Mouse (Mus musculus) hindbrain, embryonic 14.5 days (tissue): ENCODE measurements around the gene Gm36210. TPM values are rescaled to one million over a fixed set of nuclear protein-coding genes. Genes with fewer than 3 reads are reported as not detected.
A peak's percentile ranks its signal among the peaks of the same experiment; 100 is the strongest.

Experiments used
- ATAC-seq: fragments of 200-750 bp; cut with Nextera tagmentation; 2 replicates; pipeline ENCODE4 v1.8.0; 2017; ENCODE audit warnings: moderate number of reproducible peaks, mild to moderate bottlenecking, moderate TSS enrichment, moderate library complexity; ENCODE audit not compliant: low FRiP score
- DNase-seq: peaks from one replicate; pipeline ENCODE4 v3.0.0-alpha.2; 2015; ENCODE audit warnings: low spot score
- H3K27ac ChIP-seq: fragments of 300-500 bp; sonication (generic); 2 replicates; pipeline ENCODE4 v1.5.1; 2014; ENCODE audit warnings: mild to moderate bottlenecking, moderate library complexity
- H3K27me3 ChIP-seq: fragments of 300-500 bp; sonication (generic); 2 replicates; pipeline ENCODE4 v1.6.1; 2014; ENCODE audit warnings: mild to moderate bottlenecking, low read length, mixed read lengths; ENCODE audit not compliant: control insufficient read depth, insufficient read depth
- H3K36me3 ChIP-seq: fragments of 300-500 bp; sonication (generic); replicated peaks from 2 replicates; pipeline ENCODE4 v1.6.1; 2014; ENCODE audit not compliant: control insufficient read depth, insufficient read depth
- H3K4me1 ChIP-seq: fragments of 300-500 bp; sonication (generic); replicated peaks from 2 replicates; pipeline ENCODE4 v1.6.1; 2014; ENCODE audit warnings: antibody characterized with exemption, low read length, mixed read lengths; ENCODE audit not compliant: control insufficient read depth, insufficient read depth
- H3K4me2 ChIP-seq: fragments of 300-500 bp; sonication (generic); replicated peaks from 2 replicates; pipeline ENCODE4 v1.6.1; 2014; ENCODE audit warnings: mild to moderate bottlenecking, moderate library complexity
- H3K4me3 ChIP-seq: fragments of 300-500 bp; sonication (generic); replicated peaks from 2 replicates; pipeline ENCODE4 v1.5.1; 2014; ENCODE audit warnings: mild to moderate bottlenecking, low read length
- H3K9ac ChIP-seq: fragments of 300-500 bp; sonication (generic); 2 replicates; pipeline ENCODE4 v1.6.1; 2014
- H3K9me3 ChIP-seq: fragments of 300-500 bp; sonication (generic); 2 replicates; pipeline ENCODE4 v1.6.1; 2016; ENCODE audit warnings: low read length; ENCODE audit not compliant: control insufficient read depth
- WGBS: fragments of 180-500 bp; shearing (Covaris S2); extraction: QIAGEN DNeasy Blood & Tissue Kit; methylation state at CpG from one replicate; pipeline ENCODE4 v1.1.7; 2014; 5-methylcytosine and 5-hydroxymethylcytosine counted together
- polyA plus RNA-seq: library from polyadenylated mRNA; unstranded; fragments of >200 nt; fragmentation: Nextera tagmentation; extraction: Ambion mirVana; gene quantifications from 2 replicates; pipeline ENCODE4 v1.2.1, GENCODE M21; 2014

Gene Gm36210
- polyA plus RNA-seq, 1 experiment from 2014 or later, result 0.25 TPM

DNA sequence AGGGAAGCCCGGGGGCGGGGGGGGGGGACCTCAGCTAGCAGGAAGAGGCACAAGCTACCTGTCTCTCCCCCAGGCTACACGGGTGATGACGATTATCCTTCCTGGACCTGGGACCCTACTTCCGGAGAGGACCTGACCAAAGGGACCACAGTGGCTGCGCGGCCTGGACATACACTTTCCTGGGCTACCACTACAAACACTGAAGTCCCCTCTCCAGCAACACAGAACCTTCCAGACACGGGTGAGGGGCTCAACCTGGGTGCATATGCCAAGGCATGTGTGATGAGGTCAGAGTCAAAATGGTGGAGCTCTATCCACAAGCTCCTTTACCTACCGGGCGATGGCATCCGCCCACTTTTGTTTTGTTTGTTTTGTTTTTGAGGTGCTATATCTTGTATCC, 31.1 kb upstream of the Gm36210 start:
- no peaks in the 10 kb centered on the region for H3K4me1 ChIP-seq
- ATAC-seq (no peak), DNase-seq (no peak)
- no peaks in the 10 kb centered on the region for H3K9me3 ChIP-seq
- H3K4me3 ChIP-seq, result no peak overlapping the region
- no peaks in the 10 kb centered on the region for H3K36me3 ChIP-seq
- no peaks in the 10 kb centered on the region for H3K27me3 ChIP-seq
- no peak overlapping the region for H3K4me2 ChIP-seq
- 81% methylated on average over 10 of the region's 11 CpGs for WGBS
- no peak overlapping the region for H3K9ac ChIP-seq
- no peak overlapping the region for H3K27ac ChIP-seq

DNA sequence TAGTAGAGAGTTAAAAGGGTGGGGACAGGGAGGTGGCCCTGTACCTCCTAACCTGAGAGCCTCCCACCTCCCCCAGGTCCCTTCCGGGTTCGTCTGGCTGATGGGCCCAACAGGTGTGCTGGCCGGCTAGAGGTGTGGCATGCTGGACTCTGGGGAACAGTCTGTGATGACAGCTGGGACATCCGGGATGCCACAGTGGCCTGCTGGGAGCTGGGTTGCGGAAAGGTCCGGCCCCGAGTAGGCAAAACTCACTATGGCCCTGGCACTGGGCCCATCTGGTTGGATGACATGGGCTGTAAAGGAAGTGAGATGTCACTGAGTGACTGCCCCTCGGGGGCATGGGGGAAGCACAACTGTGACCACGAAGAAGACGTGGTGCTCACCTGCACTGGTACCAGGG, 30.5 kb upstream of the Gm36210 start:
- 77% methylated on average over 10 of the region's 10 CpGs for WGBS
- Histone ChIP-seq H3K36me3 (no peaks in the 10 kb centered on the region), H3K9ac (no peak overlapping the region), H3K27ac (no peak overlapping the region), H3K27me3 (no peaks in the 10 kb centered on the region), H3K4me1 (no peaks in the 10 kb centered on the region), H3K9me3 (no peaks in the 10 kb centered on the region), H3K4me3 (no peak overlapping the region), H3K4me2 (no peak overlapping the region)
- DNase-seq, result no peak
- ATAC-seq, result no peak

DNA sequence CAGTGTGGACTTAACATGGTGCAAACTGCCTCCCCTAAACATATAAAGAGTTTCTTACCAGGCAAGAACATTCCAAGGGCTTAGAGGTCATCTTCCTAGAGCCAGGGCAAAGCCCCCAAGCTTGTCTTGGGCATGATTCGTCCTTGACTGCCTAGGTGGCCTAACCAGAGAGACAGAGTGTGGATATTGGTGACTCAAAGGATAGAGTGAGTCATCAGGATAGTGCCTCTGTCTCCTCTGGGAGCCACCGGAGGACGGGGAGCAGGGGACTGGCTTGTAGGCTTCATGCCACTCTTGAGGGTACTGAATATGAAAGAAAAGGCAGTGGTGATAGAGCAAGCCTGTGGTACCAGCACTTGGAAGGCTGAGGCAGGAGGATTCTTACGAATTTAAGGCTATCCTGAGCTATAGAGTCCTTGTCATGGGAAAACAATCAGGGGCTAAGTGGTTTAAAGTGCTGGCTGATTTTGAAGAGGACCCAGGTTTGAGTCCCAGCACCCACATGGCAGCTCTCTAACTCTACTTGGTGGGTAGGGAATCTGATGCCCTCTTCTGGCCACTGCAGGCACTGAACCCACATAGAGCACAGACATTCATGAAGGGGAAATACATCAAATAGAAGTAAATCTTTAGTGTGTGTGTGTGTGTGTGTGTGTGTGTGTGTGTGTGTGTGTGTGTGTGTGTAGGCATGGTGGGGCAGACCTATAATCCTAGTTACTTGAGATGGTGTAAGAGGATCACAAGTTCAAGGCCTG, 28.0 kb upstream of the Gm36210 start:
- no peak for DNase-seq
- Histone ChIP-seq H3K4me1 (no peaks in the 10 kb centered on the region), H3K4me3 (no peak overlapping the region), H3K9me3 (no peaks in the 10 kb centered on the region), H3K36me3 (no peaks in the 10 kb centered on the region), H3K27ac (no peak overlapping the region), H3K27me3 (no peaks in the 10 kb centered on the region), H3K4me2 (no peak overlapping the region), H3K9ac (no peak overlapping the region)
- WGBS, result 74% methylated on average over 4 of the region's 4 CpGs
- no peak for ATAC-seq

DNA sequence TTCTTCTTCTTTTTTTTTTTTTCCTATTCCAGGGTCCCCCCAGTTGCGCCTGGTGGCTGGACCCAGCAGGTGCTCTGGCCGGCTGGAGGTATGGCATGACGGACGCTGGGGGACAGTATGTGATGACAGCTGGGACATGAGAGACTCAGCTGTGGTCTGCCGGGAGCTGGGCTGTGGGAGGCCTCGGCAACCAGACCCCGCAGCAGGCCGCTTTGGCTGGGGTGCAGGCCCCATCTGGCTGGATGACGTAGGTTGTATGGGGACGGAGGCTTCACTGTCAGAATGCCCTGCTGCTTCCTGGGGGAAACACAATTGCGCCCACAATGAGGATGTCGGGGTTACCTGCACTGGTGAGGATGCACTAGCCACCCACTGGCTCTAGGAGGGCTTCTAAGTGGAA, 26.8 kb upstream of the Gm36210 start:
- no peaks in the 10 kb centered on the region for H3K27me3 ChIP-seq
- H3K36me3 ChIP-seq, result no peaks in the 10 kb centered on the region
- DNase-seq, result no peak
- no peaks in the 10 kb centered on the region for H3K4me1 ChIP-seq
- H3K9ac ChIP-seq, result no peak overlapping the region
- H3K9me3 ChIP-seq, result no peaks in the 10 kb centered on the region
- H3K4me2 ChIP-seq, result no peak overlapping the region
- 66% methylated on average over 12 of the region's 12 CpGs for WGBS
- no peak overlapping the region for H3K27ac ChIP-seq
- ATAC-seq, result no peak
- H3K4me3 ChIP-seq, result no peak overlapping the region

DNA sequence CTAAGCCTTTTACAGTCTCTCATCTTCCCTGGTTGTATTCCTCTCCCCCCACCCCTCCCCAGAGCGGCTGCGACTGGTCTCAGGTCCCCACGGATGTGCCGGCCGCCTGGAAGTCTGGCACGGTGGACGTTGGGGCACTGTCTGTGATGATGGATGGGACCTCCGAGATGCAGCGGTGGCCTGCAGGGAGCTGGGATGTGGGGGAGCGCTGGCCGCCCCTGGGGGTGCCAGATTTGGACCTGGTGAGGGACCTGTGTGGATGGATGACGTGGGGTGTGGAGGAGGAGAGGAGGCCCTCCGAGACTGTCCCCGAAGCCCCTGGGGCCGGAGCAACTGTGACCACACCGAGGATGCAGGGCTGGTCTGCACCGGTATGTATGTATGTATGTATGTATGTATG, 22.0 kb upstream of the Gm36210 start:
- H3K4me3 ChIP-seq, result no peak overlapping the region
- H3K27ac ChIP-seq, result no peak overlapping the region
- H3K27me3 ChIP-seq, result no peaks in the 10 kb centered on the region
- H3K4me2 ChIP-seq, result no peak overlapping the region
- 67% methylated on average over 16 of the region's 17 CpGs for WGBS
- H3K9me3 ChIP-seq, result no peaks in the 10 kb centered on the region
- ATAC-seq, result no peak
- no peak overlapping the region for H3K9ac ChIP-seq
- no peaks in the 10 kb centered on the region for H3K36me3 ChIP-seq
- no peak for DNase-seq
- H3K4me1 ChIP-seq, result peaks cover 28% of the 10 kb centered on the region

DNA sequence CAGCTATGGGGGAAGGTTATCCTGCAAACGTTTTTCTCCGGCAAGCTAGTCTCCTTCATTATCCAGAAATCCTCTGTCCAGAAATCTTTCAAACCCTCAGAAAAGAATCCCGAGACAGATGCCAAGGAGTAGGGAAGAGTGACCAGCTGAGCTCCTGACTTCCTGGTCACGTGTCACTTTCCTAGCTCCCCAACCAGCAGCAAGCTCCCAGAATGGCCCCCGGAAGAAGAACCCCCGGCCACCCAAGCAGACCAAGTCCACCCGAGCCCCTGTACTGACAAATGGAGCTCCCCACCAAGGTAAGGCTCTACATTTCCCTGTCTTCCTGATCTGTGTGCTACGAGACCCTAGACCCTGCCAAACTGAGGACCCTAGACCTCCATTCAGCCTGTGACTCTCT, 21.4 kb upstream of the Gm36210 start:
- H3K36me3 ChIP-seq, result no peaks in the 10 kb centered on the region
- 67% methylated on average over 8 of the region's 8 CpGs for WGBS
- no peak overlapping the region for H3K4me2 ChIP-seq
- no peaks in the 10 kb centered on the region for H3K9me3 ChIP-seq
- no peak overlapping the region for H3K4me3 ChIP-seq
- H3K27ac ChIP-seq, result no peak overlapping the region
- H3K4me1 ChIP-seq, result peaks cover 28% of the 10 kb centered on the region
- H3K27me3 ChIP-seq, result no peaks in the 10 kb centered on the region
- H3K9ac ChIP-seq, result no peak overlapping the region
- ATAC-seq (no peak), DNase-seq (no peak)

DNA sequence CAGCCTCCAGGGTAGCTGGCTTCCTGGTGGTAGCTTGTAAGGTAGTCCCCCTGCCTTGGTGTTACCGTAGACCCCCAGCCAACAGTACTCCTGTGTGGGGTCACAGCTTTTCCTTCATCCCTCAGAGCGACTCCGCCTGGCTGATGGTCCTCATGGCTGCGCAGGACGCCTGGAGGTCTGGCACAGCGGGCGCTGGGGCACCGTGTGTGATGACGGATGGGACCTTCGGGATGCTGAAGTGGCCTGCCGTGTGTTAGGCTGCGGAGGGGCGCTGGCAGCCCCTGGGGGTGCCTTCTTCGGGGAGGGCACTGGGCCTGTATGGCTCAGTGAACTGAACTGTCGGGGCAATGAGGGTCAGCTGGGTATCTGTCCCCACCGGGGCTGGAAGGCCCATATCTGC, 20.5 kb upstream of the Gm36210 start:
- ATAC-seq, result no peak
- DNase-seq, result no peak
- 63% methylated on average over 16 of the region's 16 CpGs for WGBS
- no peak overlapping the region for H3K4me3 ChIP-seq
- H3K9me3 ChIP-seq, result no peaks in the 10 kb centered on the region
- no peak overlapping the region for H3K27ac ChIP-seq
- H3K27me3 ChIP-seq, result no peaks in the 10 kb centered on the region
- H3K4me2 ChIP-seq, result no peak overlapping the region
- no peaks in the 10 kb centered on the region for H3K36me3 ChIP-seq
- peaks cover 34% of the 10 kb centered on the region for H3K4me1 ChIP-seq
- 0 out of 2 replicates have a peak overlapping the region, but pooled peaks have one; percentile 25 for H3K9ac ChIP-seq

DNA sequence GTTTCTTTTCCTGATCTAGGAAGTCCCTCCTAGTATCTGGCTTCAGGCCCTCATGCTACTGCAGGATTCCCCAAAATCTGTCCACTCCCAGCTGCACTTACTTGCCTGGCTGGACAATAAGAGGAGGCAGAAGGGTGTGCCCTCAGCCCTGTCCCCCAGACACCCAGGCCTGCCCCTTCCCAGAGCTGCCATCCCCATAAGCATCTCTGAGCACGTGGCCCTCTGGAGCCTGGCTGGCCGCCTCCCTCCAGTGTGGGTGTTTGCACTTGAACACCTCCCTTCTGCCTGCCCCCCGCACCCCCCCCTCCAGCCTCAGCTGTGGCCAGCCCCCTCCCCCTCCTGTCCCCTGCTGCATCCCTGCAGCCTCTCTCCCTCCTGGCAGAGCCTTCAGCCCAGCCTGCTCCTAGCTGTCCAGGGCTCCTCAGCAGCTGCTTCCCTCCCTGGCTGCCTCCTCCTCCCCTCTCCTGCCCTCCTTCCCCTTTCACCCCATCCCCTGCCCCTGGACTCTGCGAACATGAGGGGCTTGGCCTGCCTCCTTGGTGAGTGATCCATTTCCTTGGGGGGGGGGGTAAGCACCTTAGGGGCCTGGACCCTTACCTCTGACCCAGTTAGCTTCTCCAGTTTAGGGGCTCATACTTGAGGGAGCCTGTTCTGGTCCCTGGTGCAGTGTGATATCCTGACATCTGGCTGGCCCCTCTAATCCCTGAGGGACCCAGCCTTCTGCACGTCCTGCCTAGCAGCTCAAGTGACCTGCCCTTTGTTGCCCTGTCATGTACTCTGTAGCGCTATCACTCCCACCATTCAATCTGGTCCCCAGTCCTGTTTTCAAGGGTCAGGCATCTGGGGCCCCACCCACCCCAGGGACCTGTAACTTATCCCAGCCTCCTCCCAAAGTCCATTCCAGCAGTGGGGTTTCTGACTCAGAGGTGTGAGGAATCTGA, 19.4 kb upstream of the Gm36210 start, which contains the start of gene Ssc5d:
Gene Ssc5d (plus strand): TSS at position 345 of the 941 bp plus-strand sequence.
- H3K4me1 ChIP-seq, result peaks cover 38% of the 10 kb centered on the region
- H3K9me3 ChIP-seq, result no peaks in the 10 kb centered on the region
- DNase-seq (no peak), ATAC-seq (no peak)
- WGBS, result 3% methylated on average over 6 of the region's 6 CpGs
- peak within 1 kb of the TSS; percentile 98 for H3K27ac ChIP-seq
- H3K27me3 ChIP-seq, result no peaks in the 10 kb centered on the region
- H3K9ac ChIP-seq, result peak within 1 kb of the TSS; percentile 66; the same call in 1 of the 2 replicates
- H3K4me3 ChIP-seq, result no peak within 1 kb of the TSS
- H3K4me2 ChIP-seq, result peak within 1 kb of the TSS; percentile 82
- H3K36me3 ChIP-seq, result peaks cover 6% of the 10 kb centered on the region

DNA sequence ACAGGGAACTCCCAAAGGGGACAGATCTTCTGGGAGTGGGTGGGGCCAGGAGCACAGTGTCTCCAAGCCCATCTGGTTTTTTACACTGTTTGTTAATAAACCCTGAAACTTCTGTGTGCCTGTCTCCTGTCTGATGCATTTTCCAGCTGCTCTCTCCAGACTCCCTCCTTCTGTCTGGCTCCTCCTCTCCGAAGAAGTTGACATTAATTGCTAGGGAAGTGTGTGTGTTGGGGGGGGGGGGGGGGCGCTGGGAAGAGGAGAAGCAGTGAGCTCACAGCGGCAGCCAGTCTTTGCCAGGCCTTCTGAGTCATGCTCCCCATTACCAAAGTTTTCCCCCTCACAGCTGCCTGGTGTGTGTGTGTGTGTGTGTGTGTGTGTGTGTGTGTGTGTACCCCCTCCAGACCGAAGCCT, 18.6 kb upstream of the Gm36210 start:
- H3K4me1 ChIP-seq, result peaks cover 38% of the 10 kb centered on the region
- ATAC-seq, result no peak
- H3K36me3 ChIP-seq, result peaks cover 14% of the 10 kb centered on the region
- DNase-seq, result no peak
- H3K27me3 ChIP-seq, result no peaks in the 10 kb centered on the region
- peak overlapping the region; percentile 98 for H3K27ac ChIP-seq
- H3K4me3 ChIP-seq, result no peak overlapping the region
- H3K4me2 ChIP-seq, result peak overlapping the region; percentile 82
- WGBS, result 9% methylated on average over 3 of the region's 4 CpGs
- no peak overlapping the region for H3K9ac ChIP-seq
- no peaks in the 10 kb centered on the region for H3K9me3 ChIP-seq
